ENCODE assay signal across 8 mouse cellular contexts in genomic region chr6:29916530-29917382, GRCm38 (mm10). TPM values are rescaled to one million over a fixed set of nuclear protein-coding genes. Genes with fewer than 3 reads are reported as not detected.
DNase-seq lines count a peak whose midpoint lies in the region; TF ChIP-seq lines count a peak whose summit lies in the region.

TSS of gene Strip2 (plus strand) at chr6:29917012.

- TF ChIP-seq POLR2A in cortical plate, adult 2 months (IDR thresholded peaks at IDR 0.05; ENCODE audit: extremely low read depth, insufficient read depth, low read length) = no peak

- no peaks in the 10 kb centered on the region for H3K36me3 ChIP-seq in macrophage (ENCODE audit: inconsistent target)

- H3K79me2 ChIP-seq in macrophage (ENCODE audit: inconsistent target) = no peaks in the 10 kb centered on the region

- H3K4me1 ChIP-seq in cortical plate, adult 2 months (ENCODE audit: control insufficient read depth, insufficient read depth, low read length) = no peaks in the 10 kb centered on the region

- peak; percentile 77 for DNase-seq in adipocyte (ENCODE audit: low spot score)
- peak; percentile 83 to 87 for DNase-seq in gastrocnemius, adult 8-10 months (ENCODE audit: low spot score in 2 of 2)
- peak; percentile 54 for DNase-seq in hindlimb bud, embryonic 11.5 days (ENCODE audit: extremely low spot score, low read depth, low spot score)
- peak; percentile 91 for DNase-seq in left cerebral cortex, adult 2 months (ENCODE audit: extremely low spot score in 1 of 2, low spot score in 2 of 2)
- DNase-seq in retina, postnatal 7 days (ENCODE audit: low read depth, low spot score) = peak; percentile 82
- DNase-seq in urinary bladder, adult 18-20 months (ENCODE audit: low spot score in 2 of 2) = peak; percentile 84 to 93

- WGBS in macrophage (ENCODE audit: missing documents) = 1% methylated on average over 62 of the region's 67 CpGs

- peak within 1 kb of the TSS; percentile 51 for H3K4me3 ChIP-seq in cortical plate, adult 2 months (ENCODE audit: insufficient read depth, low read length)
- H3K4me3 ChIP-seq in left cerebral cortex, adult 2 months = peak within 1 kb of the TSS; percentile 90
- H3K4me3 ChIP-seq in macrophage (ENCODE audit: inconsistent target) = peak within 1 kb of the TSS; percentile 38

- no peak within 1 kb of the TSS for H3K27ac ChIP-seq in cortical plate, adult 2 months (ENCODE audit: insufficient read depth, low read length)
- no peak within 1 kb of the TSS for H3K27ac ChIP-seq in left cerebral cortex, adult 2 months
- no peak within 1 kb of the TSS for H3K27ac ChIP-seq in macrophage

- no peak for TF ChIP-seq CTCF in cortical plate, adult 2 months (IDR thresholded peaks at IDR 0.05; ENCODE audit: extremely low read depth, insufficient read depth, low read length)
- no peak for TF ChIP-seq CTCF in left cerebral cortex, adult 2 months (IDR thresholded peaks at IDR 0.05)

- intact Hi-C loops in left cerebral cortex, adult 2 months (cut with DNase I) = loop anchor here (5.0 kb wide), 2 partner anchors 131 to 166 kb away; partner anchors contain the start of gene Nrf1

RNA-seq across cellular contexts. Expression of gene Strip2, which starts in this region (rescaled TPM):
- polyA plus RNA-seq in cortical plate, adult 2 months (2012; rRNA removed) = 12.4 and 15.2 TPM in 2 replicates
- total RNA-seq in gastrocnemius, adult 8-10 months (2022) = under 1 TPM; 0.75 to 0.99 (median 0.88) TPM
- total RNA-seq in left cerebral cortex, adult 2 months (2021) = 10 to 100 TPM; 17.0 to 24.1 TPM
- total RNA-seq in macrophage (2018; cell fraction: chromatin; rRNA removed) = 1 to 10 TPM in 2 of 26 experiments, under 1 TPM in 20, not detected in 4; 0.13 to 1.2 (median 0.34) TPM
- under 1 TPM; 0.06 to 0.43 (median 0.14) TPM for total RNA-seq in macrophage (2018; cell fraction: cytosol; rRNA removed)
- 1 to 10 TPM in 9 of 26 experiments, under 1 TPM in 17; 0.39 to 2.6 (median 0.88) TPM for total RNA-seq in macrophage (2018; cell fraction: nucleus; rRNA removed)
- 0.05 to 0.17 TPM (median 0.15 TPM) in 3 replicates for polyA plus RNA-seq in macrophage (2018)

Comparison
In these comparisons a context has a peak if more than half of its experiments do, and no peak if none do; other contexts are left out.
1. RNA of gene Strip2 (total RNA-seq): 17.0 to 24.1 TPM in left cerebral cortex, adult 2 months; 0.75 to 0.99 TPM in gastrocnemius, adult 8-10 months; every median in the first group is over 4 times any median in the second.
2. RNA of gene Strip2 (polyA plus RNA-seq): 12.4 to 15.2 TPM in cortical plate, adult 2 months; 0.05 to 0.17 TPM in macrophage; every median in the first group is over 10 times any median in the second.
3. Peak in DNase-seq in gastrocnemius, adult 8-10 months; RNA of the gene not detected or under 1 TPM.
4. H3K4me3 ChIP-seq: peak in every context shown above with its lines; median percentile 90 in left cerebral cortex, adult 2 months; 51 in cortical plate, adult 2 months; 38 in macrophage.
5. Peak in every context shown above with its lines, with median percentiles within 50 percentile points of each other: DNase-seq.